Mouse (Mus musculus) limb, embryonic 13.5 days (tissue): ENCODE measurements at regions not wholly inside any gene's neighbourhood (a gene's known extent, or its start where the extent isn't known, plus 50 kb on each side); places are given as distances from the start of the nearest gene placed in this dataset.

Experiments
- ATAC-seq: fragments of 200-750 bp; cut with Nextera tagmentation; 2 replicates; pipeline ENCODE4 v1.8.0; 2017; ENCODE audit warnings: low read depth, moderate number of reproducible peaks, moderate TSS enrichment; ENCODE audit not compliant: low FRiP score
- H3K27ac ChIP-seq: fragments of 300-500 bp; sonication (generic); 2 replicates; pipeline ENCODE4 v1.5.1; 2015; ENCODE audit warnings: inconsistent platforms, mild to moderate bottlenecking, moderate library complexity
- H3K27me3 ChIP-seq: fragments of 300-500 bp; sonication (generic); 2 replicates; pipeline ENCODE4 v1.6.1; 2015; ENCODE audit warnings: mild to moderate bottlenecking, inconsistent platforms
- H3K36me3 ChIP-seq: fragments of 300-500 bp; sonication (generic); 2 replicates; pipeline ENCODE4 v1.6.1; 2015; ENCODE audit warnings: inconsistent platforms, mild to moderate bottlenecking, moderate library complexity
- H3K4me1 ChIP-seq: fragments of 300-500 bp; sonication (generic); 2 replicates; pipeline ENCODE4 v1.6.1; 2015; ENCODE audit warnings: inconsistent platforms
- H3K4me2 ChIP-seq: fragments of 300-500 bp; sonication (generic); replicated peaks from 2 replicates; pipeline ENCODE4 v1.6.1; 2015; ENCODE audit warnings: inconsistent platforms, mild to moderate bottlenecking, moderate library complexity
- H3K4me3 ChIP-seq: fragments of 300-500 bp; sonication (generic); 2 replicates; pipeline ENCODE4 v1.5.1; 2015; ENCODE audit warnings: moderate library complexity, mild to moderate bottlenecking, inconsistent platforms
- H3K9ac ChIP-seq: fragments of 300-500 bp; sonication (generic); 2 replicates; pipeline ENCODE4 v1.6.1; 2015; ENCODE audit warnings: mild to moderate bottlenecking, inconsistent platforms
- H3K9me3 ChIP-seq: fragments of 300-500 bp; sonication (generic); 2 replicates; pipeline ENCODE4 v1.6.1; 2016; ENCODE audit warnings: inconsistent platforms
- WGBS: fragments of 180-500 bp; shearing (Covaris S2); methylation state at CpG from one replicate; pipeline ENCODE4 v1.1.7; 2015; 5-methylcytosine and 5-hydroxymethylcytosine counted together

- Histone ChIP-seq H3K9me3 (no peaks in the 10 kb centered on the region), H3K4me3 (no peak overlapping the region), H3K36me3 (no peaks in the 10 kb centered on the region), H3K27me3 (no peaks in the 10 kb centered on the region), H3K9ac (no peak overlapping the region), H3K27ac (no peak overlapping the region), H3K4me1 (no peaks in the 10 kb centered on the region), H3K4me2 (no peak overlapping the region)
- 88% methylated on average over 6 of the region's 6 CpGs for WGBS
- no peak for ATAC-seq
Observed at GRCm38 (mm10) chr13:83074219-83074965, 429.4 kb upstream of the Mef2c start.

GRCm38 (mm10) chr13:83075320-83075877 is 428.4 kb upstream of the Mef2c start:
- H3K9ac ChIP-seq: no peak overlapping the region
- no peaks in the 10 kb centered on the region for H3K4me1 ChIP-seq
- ATAC-seq: peak; percentile 44
- no peak overlapping the region for H3K4me3 ChIP-seq
- no peaks in the 10 kb centered on the region for H3K27me3 ChIP-seq
- H3K36me3 ChIP-seq: no peaks in the 10 kb centered on the region
- no peak overlapping the region for H3K4me2 ChIP-seq
- H3K9me3 ChIP-seq: no peaks in the 10 kb centered on the region
- no peak overlapping the region for H3K27ac ChIP-seq
- 69% methylated on average over 7 of the region's 7 CpGs for WGBS

GRCm38 (mm10) chr13:83076611-83077010 is 427.2 kb upstream of the Mef2c start:
- WGBS: 77% methylated on average over 2 of the region's 2 CpGs
- Histone ChIP-seq H3K4me2 (no peak overlapping the region), H3K4me3 (no peak overlapping the region), H3K27me3 (no peaks in the 10 kb centered on the region), H3K27ac (no peak overlapping the region), H3K9me3 (no peaks in the 10 kb centered on the region), H3K9ac (no peak overlapping the region), H3K36me3 (no peaks in the 10 kb centered on the region), H3K4me1 (no peaks in the 10 kb centered on the region)
- ATAC-seq: no peak

GRCm38 (mm10) chr13:83077085-83077484 is 426.7 kb upstream of the Mef2c start:
- no peaks in the 10 kb centered on the region for H3K36me3 ChIP-seq
- 80% methylated on average over 1 of the region's 1 CpGs for WGBS
- no peak overlapping the region for H3K9ac ChIP-seq
- no peaks in the 10 kb centered on the region for H3K27me3 ChIP-seq
- H3K9me3 ChIP-seq: no peaks in the 10 kb centered on the region
- no peak for ATAC-seq
- H3K4me2 ChIP-seq: no peak overlapping the region
- no peak overlapping the region for H3K4me3 ChIP-seq
- H3K27ac ChIP-seq: no peak overlapping the region
- no peaks in the 10 kb centered on the region for H3K4me1 ChIP-seq

- Histone ChIP-seq H3K27ac (no peak overlapping the region), H3K4me1 (no peaks in the 10 kb centered on the region), H3K4me2 (no peak overlapping the region), H3K27me3 (no peaks in the 10 kb centered on the region), H3K9ac (no peak overlapping the region), H3K36me3 (no peaks in the 10 kb centered on the region), H3K9me3 (no peaks in the 10 kb centered on the region), H3K4me3 (no peak overlapping the region)
- ATAC-seq: no peak
- WGBS: 73% methylated on average over 1 of the region's 1 CpGs
Observed at GRCm38 (mm10) chr13:83079291-83079690, 424.5 kb upstream of the Mef2c start.

- Histone ChIP-seq H3K36me3 (no peaks in the 10 kb centered on the region), H3K9me3 (no peaks in the 10 kb centered on the region), H3K4me2 (no peak overlapping the region), H3K4me1 (no peaks in the 10 kb centered on the region), H3K9ac (no peak overlapping the region), H3K27ac (no peak overlapping the region), H3K4me3 (no peak overlapping the region), H3K27me3 (no peaks in the 10 kb centered on the region)
- no peak for ATAC-seq
- WGBS: 80% methylated on average over 3 of the region's 3 CpGs
Observed at GRCm38 (mm10) chr13:83084948-83085347, 418.9 kb upstream of the Mef2c start.

GRCm38 (mm10) chr13:83099908-83100307 is 403.9 kb upstream of the Mef2c start:
- H3K27ac ChIP-seq: no peak overlapping the region
- 74% methylated on average over 1 of the region's 1 CpGs for WGBS
- ATAC-seq: no peak
- H3K9ac ChIP-seq: no peak overlapping the region
- H3K27me3 ChIP-seq: no peaks in the 10 kb centered on the region
- no peaks in the 10 kb centered on the region for H3K36me3 ChIP-seq
- H3K4me1 ChIP-seq: no peaks in the 10 kb centered on the region
- H3K4me2 ChIP-seq: no peak overlapping the region
- H3K9me3 ChIP-seq: no peaks in the 10 kb centered on the region
- no peak overlapping the region for H3K4me3 ChIP-seq

GRCm38 (mm10) chr13:83110610-83111009 is 393.2 kb upstream of the Mef2c start:
- ATAC-seq: no peak
- Histone ChIP-seq H3K9ac (no peak overlapping the region), H3K4me1 (no peaks in the 10 kb centered on the region), H3K27me3 (no peaks in the 10 kb centered on the region), H3K27ac (no peak overlapping the region), H3K9me3 (no peaks in the 10 kb centered on the region), H3K4me2 (no peak overlapping the region), H3K36me3 (no peaks in the 10 kb centered on the region), H3K4me3 (no peak overlapping the region)
- WGBS: 62% methylated on average over 3 of the region's 3 CpGs

GRCm38 (mm10) chr13:83111503-83111902 is 392.3 kb upstream of the Mef2c start:
- H3K36me3 ChIP-seq: no peaks in the 10 kb centered on the region
- H3K9ac ChIP-seq: no peak overlapping the region
- H3K27ac ChIP-seq: no peak overlapping the region
- H3K9me3 ChIP-seq: no peaks in the 10 kb centered on the region
- ATAC-seq: peak; percentile 64; the same call in 1 of the 2 replicates
- H3K4me1 ChIP-seq: no peaks in the 10 kb centered on the region
- no peaks in the 10 kb centered on the region for H3K27me3 ChIP-seq
- no peak overlapping the region for H3K4me2 ChIP-seq
- H3K4me3 ChIP-seq: no peak overlapping the region
- WGBS: 49% methylated on average over 2 of the region's 2 CpGs

- Histone ChIP-seq H3K9ac (no peak overlapping the region), H3K27ac (no peak overlapping the region), H3K36me3 (no peaks in the 10 kb centered on the region), H3K9me3 (no peaks in the 10 kb centered on the region), H3K4me3 (no peak overlapping the region), H3K4me1 (no peaks in the 10 kb centered on the region), H3K4me2 (no peak overlapping the region), H3K27me3 (no peaks in the 10 kb centered on the region)
- ATAC-seq: no peak
- 67% methylated on average over 1 of the region's 1 CpGs for whole genome bisulfite sequencing
Observed at GRCm38 (mm10) chr13:83112323-83112722, 391.5 kb upstream of the Mef2c start.

- Histone ChIP-seq H3K4me3 (no peak overlapping the region), H3K36me3 (no peaks in the 10 kb centered on the region), H3K9ac (no peak overlapping the region), H3K9me3 (no peaks in the 10 kb centered on the region), H3K27me3 (no peaks in the 10 kb centered on the region), H3K4me1 (no peaks in the 10 kb centered on the region), H3K27ac (no peak overlapping the region), H3K4me2 (no peak overlapping the region)
- 75% methylated on average over 5 of the region's 5 CpGs for WGBS
- ATAC-seq: no peak
Observed at GRCm38 (mm10) chr13:83112741-83113140, 391.1 kb upstream of the Mef2c start.

- Histone ChIP-seq H3K36me3 (no peaks in the 10 kb centered on the region), H3K9me3 (no peaks in the 10 kb centered on the region), H3K27me3 (no peaks in the 10 kb centered on the region), H3K27ac (no peak overlapping the region), H3K4me1 (no peaks in the 10 kb centered on the region), H3K4me3 (no peak overlapping the region), H3K4me2 (no peak overlapping the region), H3K9ac (no peak overlapping the region)
- ATAC-seq: no peak
Observed at GRCm38 (mm10) chr13:83113808-83114207, 390.0 kb upstream of the Mef2c start.

- Histone ChIP-seq H3K4me1 (no peaks in the 10 kb centered on the region), H3K27ac (no peak overlapping the region), H3K9me3 (no peaks in the 10 kb centered on the region), H3K36me3 (no peaks in the 10 kb centered on the region), H3K9ac (no peak overlapping the region), H3K4me2 (no peak overlapping the region), H3K27me3 (no peaks in the 10 kb centered on the region), H3K4me3 (no peak overlapping the region)
- WGBS: 87% methylated on average over 2 of the region's 2 CpGs
- no peak for ATAC-seq
Observed at GRCm38 (mm10) chr13:83114401-83114800, 389.4 kb upstream of the Mef2c start.
